Mouse (Mus musculus) forelimb bud, embryonic 11.5 days (tissue): Measurements from ENCODE around the gene Fbxl13.

Experiments used
- DNase-seq: peaks from one replicate; pipeline ENCODE4 v3.0.0-alpha.2; 2012; ENCODE audit warnings: low read depth, low spot score

Gene Fbxl13

DNA sequence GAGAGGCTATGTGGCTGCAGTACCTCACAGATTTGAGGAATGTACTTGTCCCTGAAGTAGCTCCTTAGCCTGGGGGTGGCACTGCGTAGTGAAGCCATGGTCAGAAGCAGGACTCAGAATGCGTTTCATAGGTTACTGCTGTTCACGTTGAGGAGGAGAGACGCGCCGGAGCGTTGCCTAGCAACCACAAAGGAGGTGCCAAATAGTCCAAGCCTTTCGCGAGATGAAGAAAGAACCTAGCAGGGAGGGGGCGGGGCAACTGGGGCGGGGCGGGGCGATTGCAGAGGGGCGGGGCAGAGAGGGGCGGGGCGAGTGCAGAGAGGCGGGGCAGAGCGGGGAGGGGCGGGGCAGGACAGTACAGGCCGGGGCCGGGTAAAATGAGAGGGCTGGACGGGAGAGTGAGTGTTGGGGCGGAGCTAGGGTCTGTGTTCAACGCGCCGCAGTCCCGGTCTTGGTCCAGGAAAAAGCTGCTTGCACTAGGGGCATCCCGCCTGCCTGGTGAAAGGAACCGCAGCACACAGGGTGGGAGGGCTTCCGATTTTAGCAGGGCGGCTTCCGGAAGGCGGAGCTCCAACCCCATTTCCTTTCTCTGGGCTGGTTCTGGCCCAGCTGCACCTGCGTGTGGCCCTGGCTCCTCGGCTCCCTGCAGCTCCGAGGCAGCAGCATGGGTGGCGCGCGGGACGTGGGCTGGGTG, at the start of gene Fbxl13, which contains the start of gene Armc10:
Fbxl13 (minus strand) TSS at position 196 of the 694 bp plus-strand sequence.
Armc10 (plus strand) TSS at position 375 of the 694 bp plus-strand sequence.
- peak; percentile 93 for DNase-seq

DNA sequence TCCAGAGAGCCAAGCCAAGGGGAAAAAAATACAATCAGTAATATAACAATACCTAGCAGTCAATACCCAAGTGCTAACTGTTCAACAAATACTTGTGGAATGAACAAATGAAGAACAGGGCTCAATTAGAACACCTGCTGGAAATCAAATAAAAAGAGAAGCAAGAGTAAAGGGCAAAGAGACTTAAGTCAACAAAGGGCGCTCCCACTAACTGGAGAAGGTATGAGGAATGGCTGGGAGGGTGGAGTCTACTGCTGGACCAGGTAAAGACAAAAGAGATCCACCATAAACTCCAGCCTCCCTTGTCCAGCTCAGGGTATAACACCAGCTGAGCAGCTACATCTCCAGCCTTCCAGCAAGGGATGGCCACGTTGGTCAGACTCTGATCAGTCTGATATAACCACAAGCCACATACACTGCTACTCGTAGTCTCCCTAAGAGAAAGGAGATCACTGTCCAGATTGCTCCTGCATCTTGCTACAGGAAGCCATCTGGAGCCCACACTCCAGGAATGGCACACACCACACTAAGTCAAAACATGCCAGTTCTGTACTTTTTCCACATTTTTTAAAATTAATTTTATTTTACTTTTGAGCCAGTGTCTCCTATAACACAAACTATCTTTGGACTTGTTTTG, 49.5 kb upstream of the Fbxl13 start:
- no peak for DNase-seq

- no peak for DNase-seq
Observed at GRCm38 (mm10) chr5:21693372-21693870, 48.0 kb upstream of the Fbxl13 start.

DNA sequence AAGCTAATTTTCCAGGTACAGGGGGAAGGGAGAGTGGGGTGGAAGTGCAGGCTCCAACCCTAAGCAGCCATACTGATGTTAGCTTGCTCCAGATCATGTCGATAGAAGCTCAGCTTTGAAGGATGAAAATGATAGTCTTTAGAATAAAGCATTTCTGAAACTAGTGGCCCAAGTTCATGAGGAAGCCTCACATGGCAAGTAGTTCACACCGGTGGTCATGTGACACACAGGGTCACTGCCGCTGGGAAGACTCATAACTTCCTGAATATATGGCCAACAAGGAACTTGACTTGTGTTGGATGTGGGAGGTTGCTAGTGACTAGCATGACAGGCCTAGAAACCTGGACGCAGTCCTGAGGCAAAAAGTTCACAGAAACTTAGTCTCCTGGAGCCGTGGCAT, 46.8 kb upstream of the Fbxl13 start:
- no peak for DNase-seq

GRCm38 (mm10) chr5:21687042-21687441, 41.6 kb upstream of the Fbxl13 start:
- DNase-seq, result no peak

- no peak for DNase-seq
Observed at GRCm38 (mm10) chr5:21685001-21685400, 39.6 kb upstream of the Fbxl13 start.

GRCm38 (mm10) chr5:21683811-21684210, 38.4 kb upstream of the Fbxl13 start:
- no peak for DNase-seq

DNA sequence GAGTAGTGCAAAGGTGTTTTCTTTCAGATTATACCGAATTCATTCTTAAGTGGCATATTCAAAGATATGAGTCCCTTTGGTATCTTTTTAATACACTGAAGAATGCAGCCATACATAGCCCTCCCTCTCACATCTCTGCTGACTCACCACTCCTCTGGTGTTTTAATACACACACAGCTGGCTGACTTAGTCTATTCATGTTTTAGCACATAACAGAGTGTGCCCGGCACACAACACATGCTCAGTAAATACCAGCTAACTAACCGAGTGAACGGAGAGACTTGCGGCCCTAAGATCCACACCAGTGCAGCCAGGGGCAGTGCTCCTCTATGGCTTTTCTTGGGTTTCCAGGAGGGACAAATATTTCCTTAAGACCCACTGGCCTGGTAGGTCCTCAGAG, 35.5 kb upstream of the Fbxl13 start:
- no peak for DNase-seq

- DNase-seq, result no peak
Observed at GRCm38 (mm10) chr5:21680029-21680428, 34.6 kb upstream of the Fbxl13 start.

DNA sequence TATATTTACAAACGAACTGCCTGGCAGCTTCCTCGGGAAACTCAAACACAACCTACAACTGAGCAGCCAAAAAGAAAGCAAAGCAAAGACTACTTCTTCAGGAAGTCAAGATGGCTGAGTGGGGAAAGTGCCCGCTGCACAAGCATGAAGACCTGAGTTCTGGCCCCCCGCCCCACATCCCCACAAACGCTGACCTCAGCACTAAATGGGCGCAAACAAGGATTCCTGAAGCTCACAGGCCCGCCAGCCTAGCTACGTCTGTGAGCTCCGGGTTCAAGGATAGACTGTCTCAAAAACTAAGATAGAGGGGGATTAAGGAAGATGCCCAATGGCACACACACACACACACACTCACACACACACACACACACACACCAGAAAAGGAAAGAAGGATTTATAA, 32.9 kb upstream of the Fbxl13 start:
- DNase-seq, result no peak

DNA sequence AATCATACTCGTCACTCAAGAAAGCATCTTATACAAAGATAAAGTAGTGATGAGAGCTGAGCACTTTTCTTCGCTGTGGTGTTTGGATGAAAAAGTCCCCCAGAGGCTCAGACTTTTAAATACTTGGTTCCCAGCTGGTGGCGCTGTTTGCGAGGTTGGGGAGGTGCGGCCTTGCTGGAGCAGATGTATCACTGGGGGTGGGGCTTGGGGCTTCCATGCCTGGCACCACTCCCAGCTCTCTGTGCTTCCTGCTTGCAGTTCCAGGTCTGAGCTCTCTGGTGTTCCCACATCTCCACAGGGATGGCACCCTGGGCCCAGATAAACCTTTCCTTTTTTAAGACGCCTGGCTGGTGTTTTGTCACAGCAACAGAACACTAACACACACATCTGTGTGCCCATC, 32.5 kb upstream of the Fbxl13 start:
- no peak for DNase-seq

DNA sequence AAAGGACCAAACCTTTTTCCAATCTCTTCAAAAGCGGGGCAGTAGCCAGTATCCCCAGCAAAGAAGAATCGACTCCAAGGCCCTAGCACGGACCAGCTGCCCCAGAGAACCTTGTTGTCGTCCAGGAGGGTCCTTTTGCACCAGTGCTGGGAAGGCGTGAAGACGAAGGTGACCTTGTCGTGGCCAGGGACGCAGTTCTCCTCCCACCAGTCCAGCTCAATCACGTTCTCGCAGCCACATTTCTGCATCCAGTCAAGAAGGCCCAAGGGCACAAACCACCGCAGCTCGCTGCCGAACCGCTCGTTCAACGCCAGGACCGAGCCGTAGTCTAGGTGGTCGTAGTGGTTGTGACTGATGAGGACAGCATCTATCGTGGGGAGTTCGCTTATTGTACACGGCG, 30.1 kb upstream of the Fbxl13 start:
- no peak for DNase-seq

GRCm38 (mm10) chr5:21675019-21675418, 29.6 kb upstream of the Fbxl13 start:
- DNase-seq, result no peak

- no peak for DNase-seq
Observed at GRCm38 (mm10) chr5:21673742-21674141, 28.3 kb upstream of the Fbxl13 start.

DNA sequence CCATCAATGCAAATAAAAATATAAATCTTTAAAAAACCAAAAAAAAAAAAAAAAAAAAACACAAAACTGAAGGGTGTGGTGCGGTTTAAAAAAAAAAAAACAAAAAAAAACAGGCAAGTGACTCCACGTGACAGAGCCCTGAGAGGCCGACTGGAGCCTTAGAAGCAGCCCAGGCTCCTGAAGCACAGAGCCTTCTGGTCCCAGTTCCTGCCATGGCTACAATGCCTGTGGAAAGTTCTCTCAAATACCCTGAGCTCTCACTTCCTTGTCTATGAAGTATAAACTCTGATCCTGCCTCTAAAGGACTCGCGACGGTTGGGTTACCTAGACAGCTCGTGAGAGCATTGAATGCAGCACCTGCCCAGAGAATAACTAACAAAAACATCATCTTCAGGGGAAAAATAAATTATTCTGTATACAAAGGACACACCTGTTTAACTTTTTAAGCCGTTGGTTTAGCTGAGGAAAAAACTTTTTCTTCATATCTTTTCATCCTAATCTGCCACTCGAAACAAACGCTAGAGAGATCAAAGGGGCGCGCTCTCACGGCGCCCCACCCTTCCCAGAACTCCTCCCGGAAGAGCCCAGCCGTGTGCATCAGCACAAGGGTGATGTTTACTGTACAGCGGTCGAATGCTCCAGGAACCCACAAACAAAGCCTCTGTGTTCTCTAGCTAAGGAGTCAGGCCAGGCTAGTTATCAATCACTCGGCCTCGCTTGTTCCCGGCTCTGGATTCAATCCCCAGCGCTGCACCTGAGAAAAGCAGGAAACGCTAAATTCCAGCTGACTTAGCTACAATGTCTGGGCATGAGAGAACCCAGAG, 27.6 kb upstream of the Fbxl13 start:
- DNase-seq, result peak; percentile 72

DNA sequence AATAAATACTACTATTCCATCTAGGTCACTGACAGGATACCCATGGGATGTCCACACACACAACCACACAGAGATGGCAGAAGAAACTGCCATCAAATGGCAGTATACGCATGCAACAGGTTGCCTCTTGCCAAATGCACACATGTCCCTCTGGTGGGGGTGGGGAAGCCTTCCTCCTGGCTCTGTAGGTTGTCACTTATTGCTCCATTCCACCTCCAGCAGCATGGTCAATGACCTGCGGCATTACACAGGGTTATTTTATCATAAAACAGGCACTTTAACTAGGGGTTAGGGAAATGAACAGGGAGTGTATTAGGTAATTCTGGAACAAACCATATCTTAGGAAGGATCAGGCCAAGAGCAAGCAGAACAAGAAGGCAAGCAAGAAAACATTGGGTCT, 23.9 kb upstream of the Fbxl13 start:
- no peak for DNase-seq

DNA sequence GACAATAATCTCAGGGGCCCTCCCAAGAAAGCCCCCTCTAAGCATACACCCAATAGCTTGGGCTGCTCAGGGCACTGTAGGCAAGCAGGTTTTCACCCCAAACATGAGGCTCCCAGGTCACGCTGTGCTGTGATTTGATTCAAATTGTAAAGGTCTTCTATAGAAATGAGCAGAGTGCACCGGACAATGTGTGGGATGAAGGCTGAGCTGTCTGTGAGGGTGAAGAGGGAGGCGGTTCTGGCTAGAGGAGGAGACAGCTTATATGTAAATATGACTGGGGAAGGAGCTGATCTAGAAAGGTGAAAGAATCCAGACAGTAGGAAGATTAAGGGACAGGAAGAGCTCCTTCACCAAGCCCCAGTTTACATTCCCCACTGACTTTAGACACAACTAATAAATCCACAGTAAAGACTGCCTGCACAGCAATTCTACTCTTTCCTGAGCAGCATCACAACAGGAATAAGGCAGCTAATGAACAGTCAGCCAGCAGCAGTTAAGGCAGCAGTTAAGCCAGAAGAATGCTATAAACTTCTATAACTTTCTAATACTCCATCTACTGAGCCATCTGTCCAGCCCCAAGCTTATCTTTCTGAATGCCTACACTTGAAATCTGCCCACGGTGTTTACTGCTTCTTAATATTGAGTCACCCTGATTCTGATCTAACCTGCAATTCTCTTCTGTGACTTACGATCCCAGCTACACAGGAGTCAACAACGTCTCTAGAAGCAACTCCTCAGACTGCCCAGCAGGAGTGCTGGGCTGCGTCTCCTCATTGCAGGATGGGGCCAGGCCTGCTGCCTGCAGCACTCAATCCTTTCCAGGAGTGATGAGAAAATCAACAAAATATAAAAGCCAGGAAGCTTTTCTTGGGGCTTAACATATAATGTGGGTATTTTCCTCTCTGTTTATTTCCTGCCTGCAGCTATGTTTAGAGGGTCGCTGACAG, 22.0 kb upstream of the Fbxl13 start:
- DNase-seq, result peak; percentile 28

DNA sequence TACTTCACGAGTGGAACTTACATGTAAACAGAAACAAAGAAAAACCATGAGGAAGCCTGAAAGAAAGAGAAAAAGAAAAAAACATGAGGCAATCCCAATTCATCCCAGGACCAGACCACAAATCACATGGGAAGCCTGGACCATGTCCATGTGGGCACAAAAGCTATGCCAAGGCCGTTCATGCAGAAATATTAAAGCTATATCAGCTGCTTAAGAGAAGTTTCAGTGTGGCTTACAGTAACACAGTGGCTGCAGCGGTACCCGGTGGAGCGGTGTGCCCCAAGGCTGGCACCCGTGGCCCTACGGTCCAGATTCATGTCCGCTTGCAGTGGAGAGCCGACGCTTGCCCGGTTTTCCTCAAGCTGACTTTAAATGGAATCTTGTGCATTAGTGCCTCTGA, 17.6 kb upstream of the Fbxl13 start:
- DNase-seq, result no peak

GRCm38 (mm10) chr5:21660850-21661249, 15.4 kb upstream of the Fbxl13 start:
- no peak for DNase-seq

- DNase-seq, result peak; percentile 62
Observed at GRCm38 (mm10) chr5:21658623-21659395, 13.4 kb upstream of the Fbxl13 start.
